Mouse (Mus musculus) kidney, postnatal 25 days (tissue): ENCODE results near the gene Gm12216.
A peak's percentile ranks its signal among the peaks of the same experiment; 100 is the strongest.
"Not testable (repeated sequence)": the region's sequence is repeated elsewhere in the genome, so short reads cannot be mapped to it uniquely, and the experiment has no call there.

ENCODE experiments used
- DNase-seq, 2 experiments: peaks; one replicate each; pipeline ENCODE4 v3.0.0; 2021; ENCODE audit warnings: mixed read lengths in 2 of 2

Gm12216 gene

GRCm38 (mm10) chr11:53871786-53872507 is 12.9 kb upstream of the Gm12216 start:
- DNase-seq: no peak

- DNase-seq: no peak
These were observed 10.1 kb upstream of the Gm12216 start for GRCm38 (mm10) chr11:53869172-53869571.

DNA sequence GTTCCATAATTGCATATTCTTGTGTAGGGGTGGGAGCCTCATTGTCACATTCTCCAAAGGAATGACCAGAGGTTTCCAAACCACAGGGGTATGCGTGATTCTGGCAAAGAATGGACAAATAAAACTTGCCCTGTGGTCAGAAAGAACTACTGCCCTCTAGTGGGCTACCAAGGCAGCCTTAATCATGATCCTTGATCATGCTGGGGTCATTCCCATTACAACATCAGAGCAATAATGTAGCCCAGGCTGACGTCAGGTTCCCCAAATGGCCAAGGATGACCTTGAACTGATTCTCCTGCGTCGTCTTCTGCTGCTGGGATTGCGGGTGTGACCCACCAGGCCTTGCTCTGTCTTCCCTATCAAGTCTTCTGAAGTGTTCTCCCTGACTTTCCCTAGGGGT is 9.3 kb upstream of the Gm12216 start:
- peak in 1 of 2 experiments; percentile 45 for DNase-seq

DNA sequence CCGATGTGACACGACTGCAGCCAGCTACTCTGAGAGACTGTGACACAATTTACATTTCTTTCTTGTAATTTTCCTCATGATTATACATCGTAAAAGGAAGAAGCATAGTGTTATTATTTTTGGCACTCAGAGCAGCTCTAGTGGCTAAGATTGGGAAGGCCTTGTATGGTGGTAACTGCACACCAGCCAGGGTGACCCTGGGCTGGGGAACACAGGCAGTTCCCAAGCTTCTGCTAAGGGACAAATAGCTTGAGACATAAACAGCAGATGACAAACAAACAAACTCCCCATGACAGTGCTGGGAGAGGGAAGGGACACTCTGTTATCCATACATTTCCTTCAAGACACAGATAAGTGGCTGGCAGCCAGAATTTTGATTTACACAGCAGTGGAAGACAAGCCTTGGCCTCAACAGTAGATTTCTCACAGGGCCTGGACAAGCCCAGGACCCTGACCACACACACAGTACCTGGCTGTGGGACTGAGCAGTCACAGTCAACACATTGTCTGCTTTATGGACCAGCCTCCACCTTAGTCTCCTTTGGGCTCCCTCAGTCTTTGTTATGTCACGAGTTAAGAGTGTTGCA is 5.8 kb upstream of the Gm12216 start:
- DNase-seq: not testable (repeated sequence)

- not testable (repeated sequence) for DNase-seq
These were observed 1.9 kb upstream of the Gm12216 start for GRCm38 (mm10) chr11:53860944-53861343.

- no peak for DNase-seq
These were observed 847 bp downstream of the Gm12216 start for GRCm38 (mm10) chr11:53858058-53858760.

GRCm38 (mm10) chr11:53853665-53854064 is 5.4 kb downstream of the Gm12216 start:
- no peak for DNase-seq

DNA sequence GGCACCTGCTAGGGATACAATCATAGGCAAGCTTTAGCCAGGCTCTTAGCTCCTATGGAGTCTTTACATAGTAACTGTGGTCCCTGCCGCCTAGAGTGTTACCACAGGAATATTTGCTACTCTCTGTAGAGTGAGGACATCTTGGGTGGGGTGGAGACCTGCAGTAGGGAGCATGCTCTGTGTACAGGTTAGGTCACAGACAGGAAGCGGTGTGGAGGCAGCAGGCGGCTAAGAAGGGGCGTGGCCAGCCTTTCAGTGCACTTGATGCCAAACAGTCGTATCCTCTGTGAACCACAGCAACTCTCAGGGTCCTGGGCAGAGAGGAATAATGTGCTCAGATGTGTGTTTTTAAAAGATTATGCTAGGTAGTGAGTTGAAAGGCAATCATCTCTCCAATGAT is 7.3 kb downstream of the Gm12216 start:
- no peak for DNase-seq

- DNase-seq: peak; percentile 81 to 82
These were observed 9.3 kb downstream of the Gm12216 start for GRCm38 (mm10) chr11:53849588-53850320.

DNA sequence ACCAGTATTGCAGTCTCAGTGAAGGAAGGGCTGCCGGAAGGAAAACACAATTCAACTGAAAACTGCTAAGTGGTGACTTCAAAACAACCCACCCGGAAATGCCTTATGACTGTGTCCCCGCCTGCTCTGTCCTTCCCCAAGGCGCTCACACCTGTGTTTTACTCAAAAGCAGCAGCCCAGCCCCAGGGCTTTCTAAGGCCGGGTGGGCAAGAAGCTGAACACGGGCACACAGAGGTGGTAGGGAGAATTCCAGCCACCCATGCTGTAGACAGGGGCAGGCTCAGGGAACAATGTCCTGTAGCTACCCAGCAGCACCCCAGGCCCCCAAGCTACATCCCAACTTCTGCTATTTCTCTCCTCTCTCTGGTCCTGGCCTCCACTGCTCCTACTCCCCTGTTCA is 13.4 kb downstream of the Gm12216 start:
- DNase-seq: peak; percentile 30 to 47

- no peak for DNase-seq
These were observed 15.9 kb downstream of the Gm12216 start for GRCm38 (mm10) chr11:53843106-53843505.

DNA sequence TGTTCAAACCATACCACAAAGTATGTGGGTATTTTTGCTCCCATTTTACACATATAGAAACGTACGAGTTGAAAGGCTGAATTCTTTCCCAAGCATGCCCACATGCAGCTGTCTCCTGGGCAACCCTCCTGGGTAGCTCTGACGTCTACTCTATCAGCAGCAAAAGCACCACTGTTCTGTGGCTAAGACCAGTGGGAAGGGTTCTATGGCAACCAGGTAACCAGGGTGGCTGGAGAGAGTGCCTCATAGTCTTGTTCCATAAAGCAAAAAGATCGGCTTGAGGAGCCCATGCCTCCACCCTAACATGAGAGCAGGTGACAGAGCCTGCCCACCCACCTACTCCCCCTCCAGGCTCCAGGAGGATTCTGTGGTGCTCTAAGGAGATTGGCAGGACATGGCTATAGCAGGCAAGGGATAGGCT is 16.9 kb downstream of the Gm12216 start:
- DNase-seq: no peak

GRCm38 (mm10) chr11:53841514-53841913 is 17.5 kb downstream of the Gm12216 start:
- no peak for DNase-seq

GRCm38 (mm10) chr11:53839663-53840642 is 19.1 kb downstream of the Gm12216 start:
- DNase-seq: no peak

- no peak for DNase-seq
These were observed 19.9 kb downstream of the Gm12216 start for GRCm38 (mm10) chr11:53839147-53839546.

DNA sequence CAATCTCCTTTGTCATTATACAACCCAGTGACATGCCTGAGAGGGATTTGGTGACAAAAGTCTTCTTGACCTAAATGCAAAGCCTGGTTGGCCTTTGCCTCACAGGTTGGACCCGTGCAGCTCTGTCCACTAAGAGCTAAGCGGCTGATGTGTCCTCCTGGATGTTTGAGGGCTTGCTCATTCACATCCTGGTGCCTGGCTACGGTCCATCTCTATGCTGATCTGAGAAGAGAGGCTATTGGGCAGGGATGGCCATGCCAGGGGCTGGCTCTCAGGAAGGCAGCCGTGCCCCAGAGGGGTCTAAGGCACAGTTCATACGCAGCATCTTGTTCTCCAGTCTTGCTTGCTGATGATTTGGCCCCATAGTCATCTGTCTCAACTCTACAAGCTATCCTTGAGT is 21.3 kb downstream of the Gm12216 start:
- DNase-seq: no peak

DNA sequence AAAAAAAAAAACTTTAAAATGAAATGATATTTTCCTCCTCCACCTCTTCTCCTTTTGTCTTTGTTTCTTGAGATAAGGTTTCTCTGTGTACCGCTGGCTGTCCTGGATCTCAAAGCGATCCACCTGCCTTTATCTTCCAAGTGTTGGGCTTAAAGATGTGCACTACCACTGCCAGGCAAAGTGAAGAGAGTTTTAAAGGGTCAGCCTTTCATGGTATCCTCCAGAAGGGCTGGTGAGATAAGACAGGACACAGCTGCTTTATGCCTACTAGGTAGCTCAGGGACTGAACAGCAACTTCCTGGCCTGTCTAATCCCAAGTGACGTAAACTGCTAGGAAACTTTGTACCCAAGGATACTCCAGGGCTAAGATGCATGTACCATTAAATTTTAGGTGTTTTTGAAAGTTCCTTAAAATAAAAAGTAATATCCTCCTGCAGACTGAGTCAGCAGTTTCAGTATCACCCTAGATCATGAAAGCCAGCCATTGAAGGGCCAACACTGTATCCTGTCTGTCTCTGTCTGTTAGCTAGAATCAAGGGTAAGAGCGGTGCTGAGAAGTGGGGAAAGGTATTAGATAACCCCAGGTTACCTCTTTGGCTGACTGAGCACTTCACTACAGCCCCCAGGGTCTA is 23.6 kb downstream of the Gm12216 start:
- DNase-seq: no peak

DNA sequence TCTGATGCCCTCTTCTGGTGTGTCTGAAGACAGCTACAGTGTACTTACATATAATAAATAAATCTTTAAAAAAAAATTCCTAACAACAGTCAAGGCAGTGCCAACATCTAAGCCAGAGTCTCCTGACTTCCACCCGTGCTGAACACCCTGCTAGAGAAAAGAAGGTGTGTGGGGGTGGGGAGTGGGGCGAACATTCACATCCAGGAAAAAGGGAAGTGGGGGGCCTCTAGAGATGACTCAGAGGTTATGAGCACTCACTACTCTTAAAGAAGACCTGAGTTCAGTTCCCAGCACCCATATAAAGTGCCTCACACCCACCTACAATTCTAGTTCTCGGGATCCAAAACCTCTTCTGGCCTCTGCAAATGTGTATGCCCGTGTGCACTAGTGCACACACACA is 33.6 kb downstream of the Gm12216 start:
- DNase-seq: peak in 1 of 2 experiments; percentile 32

DNA sequence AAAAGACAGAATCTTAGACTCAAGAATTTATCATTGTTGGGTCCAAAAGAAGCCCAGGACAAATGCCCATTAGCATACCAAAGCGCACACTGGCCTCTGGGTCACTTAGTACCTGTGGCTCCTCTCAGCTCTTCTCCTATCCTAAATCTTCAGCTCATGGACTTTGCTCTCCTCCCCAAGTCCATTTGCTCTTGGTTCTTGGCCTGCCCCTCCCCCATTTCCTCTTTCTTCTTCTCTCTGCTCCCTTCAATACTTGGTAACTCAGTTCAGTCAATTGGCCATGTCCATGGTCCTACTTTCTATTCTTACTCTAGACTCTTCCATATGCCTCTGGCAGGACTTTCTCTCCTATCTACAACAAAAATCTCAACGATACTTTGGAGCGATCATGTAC is 37.1 kb downstream of the Gm12216 start:
- peak in 1 of 2 experiments; percentile 27 for DNase-seq

GRCm38 (mm10) chr11:53821230-53821944 is 37.7 kb downstream of the Gm12216 start:
- DNase-seq: no peak
